Mouse (Mus musculus) myocyte (in vitro differentiated cells): ENCODE measurements around the gene Swt1.

ENCODE experiments used
- MAX ChIP-seq: IDR thresholded peaks from one replicate; pipeline ENCODE4 v1.6.1; 2011; ENCODE audit warnings: low read depth, mild to moderate bottlenecking, control low read depth
- MYOG ChIP-seq, 3 experiments: IDR thresholded peaks; one replicate each; pipeline ENCODE4 v1.6.1; 2011; ENCODE audit warnings: control low read depth in 2 of 3, low read depth in 2 of 3, mild to moderate bottlenecking in 2 of 3; ENCODE audit not compliant: insufficient read length in 2 of 3, control insufficient read depth in 1 of 3, insufficient read depth in 1 of 3
- POLR2A ChIP-seq: IDR thresholded peaks from one replicate; pipeline ENCODE4 v1.6.1; 2011; ENCODE audit warnings: low read depth, mild to moderate bottlenecking, control low read depth, moderate library complexity; ENCODE audit not compliant: insufficient read length
- POLR2AphosphoS2 ChIP-seq: IDR thresholded peaks from one replicate; pipeline ENCODE4 v1.6.1; 2011; ENCODE audit warnings: low read depth, control low read depth; ENCODE audit not compliant: insufficient read length
- TCF12 ChIP-seq: IDR thresholded peaks from one replicate; pipeline ENCODE4 v1.6.1; 2011; ENCODE audit warnings: mild to moderate bottlenecking, control low read depth; ENCODE audit not compliant: poor library complexity, insufficient read depth, severe bottlenecking
- TCF3 ChIP-seq: IDR thresholded peaks from one replicate; pipeline ENCODE4 v1.6.1; 2011; ENCODE audit warnings: low read depth, control low read depth; ENCODE audit not compliant: insufficient read length

- TF ChIP-seq MYOG (IDR thresholded peaks at IDR 0.05; ENCODE audit: control insufficient read depth in 1 of 3, insufficient read depth in 1 of 3, insufficient read length in 2 of 3, low read depth in 2 of 3) (no peak), MAX (no peak), TCF12 (no peak), POLR2AphosphoS2 (no peak), TCF3 (no peak), POLR2A (no peak)
Measured at GRCm38 (mm10) chr1:151341321-151342044, 86.8 kb downstream of the Swt1 start.
